Mouse (Mus musculus) heart, embryonic 14.5 days (tissue): Measurements from ENCODE around the gene Gas6. TPM values are rescaled to one million over a fixed set of nuclear protein-coding genes. Genes with fewer than 3 reads are reported as not detected.

Experiments
- ATAC-seq: fragments of 200-750 bp; cut with Nextera tagmentation; 2 replicates; pipeline ENCODE4 v1.8.0; 2017; ENCODE audit warnings: low read depth, moderate TSS enrichment; ENCODE audit not compliant: insufficient number of reproducible peaks, insufficient read depth, low FRiP score
- H3K27ac ChIP-seq, 2 experiments: fragments of 200-500 bp in 1 of 2; fragments of 300-500 bp in 1 of 2; sonication (generic) in 1 of 2; replicated peaks in 1 of 2; 2 replicates each; pipeline ENCODE4 v1.5.1; 2012 to 2014; ENCODE audit warnings: low read depth in 2 of 2, low read length in 2 of 2, control low read depth in 1 of 2, mild to moderate bottlenecking in 1 of 2, mixed read lengths in 1 of 2; ENCODE audit not compliant: control insufficient read depth in 1 of 2, insufficient read depth in 1 of 2
- H3K27me3 ChIP-seq: fragments of 300-500 bp; sonication (generic); 2 replicates; pipeline ENCODE4 v1.6.1; 2014; ENCODE audit warnings: mild to moderate bottlenecking, low read length, control low read depth; ENCODE audit not compliant: control insufficient read depth, insufficient read depth
- H3K36me3 ChIP-seq: fragments of 300-500 bp; sonication (generic); 2 replicates; pipeline ENCODE4 v1.6.1; 2014; ENCODE audit warnings: mild to moderate bottlenecking, control low read depth, low read length, mixed read lengths; ENCODE audit not compliant: control insufficient read depth, insufficient read depth
- H3K4me1 ChIP-seq, 2 experiments: fragments of 200-500 bp in 1 of 2; fragments of 300-500 bp in 1 of 2; sonication (generic) in 1 of 2; 2 replicates each; pipeline ENCODE4 v1.6.1; 2012 to 2014; ENCODE audit warnings: low read length in 2 of 2, control low read depth in 1 of 2, mixed read lengths in 1 of 2; ENCODE audit not compliant: control insufficient read depth in 2 of 2, insufficient read depth in 2 of 2
- H3K4me2 ChIP-seq: fragments of 300-500 bp; sonication (generic); 2 replicates; pipeline ENCODE4 v1.6.1; 2014; ENCODE audit warnings: mild to moderate bottlenecking, low read length
- H3K4me3 ChIP-seq, 2 experiments: fragments of 200-500 bp in 1 of 2; fragments of 300-500 bp in 1 of 2; sonication (generic) in 1 of 2; 2 replicates each; pipeline ENCODE4 v1.5.1; 2012 to 2014; ENCODE audit warnings: low read length in 2 of 2, mild to moderate bottlenecking in 2 of 2, control low read depth in 1 of 2, low read depth in 1 of 2, moderate library complexity in 1 of 2; ENCODE audit not compliant: control insufficient read depth in 1 of 2, insufficient read depth in 1 of 2
- H3K9ac ChIP-seq: fragments of 300-500 bp; sonication (generic); 2 replicates; pipeline ENCODE4 v1.6.1; 2014; ENCODE audit warnings: mild to moderate bottlenecking, low read length
- H3K9me3 ChIP-seq: fragments of 300-500 bp; sonication (generic); 2 replicates; pipeline ENCODE4 v1.6.1; 2016; ENCODE audit warnings: low read length, control low read depth; ENCODE audit not compliant: control insufficient read depth
- WGBS: fragments of 180-500 bp; shearing (Covaris S2); extraction: QIAGEN DNeasy Blood & Tissue Kit; methylation state at CpG from one replicate; pipeline ENCODE4 v1.1.7; 2014; 5-methylcytosine and 5-hydroxymethylcytosine counted together
- polyA plus RNA-seq: library from polyadenylated mRNA; unstranded; fragments of >200 nt; fragmentation: Nextera tagmentation; extraction: Ambion mirVana; gene quantifications from 2 replicates; pipeline ENCODE4 v1.2.1, GENCODE M21; 2014

Gene Gas6
- polyA plus RNA-seq, 1 experiment from 2014 or later, result 123 TPM

DNA sequence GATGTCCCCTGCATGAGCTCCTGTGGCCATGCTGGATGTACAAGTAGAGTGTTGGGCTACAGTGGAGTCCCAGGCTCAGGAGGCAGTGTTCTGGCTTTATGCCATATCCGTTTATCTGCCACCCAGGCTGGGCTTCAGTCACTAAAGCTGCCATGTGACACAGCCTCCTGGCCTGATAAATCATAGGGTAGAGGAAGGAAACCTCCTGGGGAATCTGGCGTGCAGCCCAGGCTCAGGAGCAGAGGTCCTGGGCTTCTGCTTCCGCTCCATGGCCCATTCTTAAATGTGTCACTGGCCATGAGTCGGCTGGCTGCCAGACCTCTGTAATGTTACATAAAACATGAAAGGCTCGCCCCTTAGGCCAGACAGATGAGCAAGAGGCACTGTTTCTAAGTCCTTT lies 36.7 kb upstream of the Gas6 start:
- peaks cover 3% of the 10 kb centered on the region; the same call in 1 of the 2 replicates for H3K27me3 ChIP-seq
- WGBS, result 6% methylated on average over 5 of the region's 5 CpGs
- no peaks in the 10 kb centered on the region for H3K36me3 ChIP-seq
- peak overlapping the region; percentile 63 to 73 for H3K27ac ChIP-seq
- peak; percentile 76 for ATAC-seq
- H3K9ac ChIP-seq, result no peak overlapping the region
- H3K9me3 ChIP-seq, result peaks cover 4% of the 10 kb centered on the region; the same call in 1 of the 2 replicates
- H3K4me2 ChIP-seq, result peak overlapping the region; percentile 38; the same call in 1 of the 2 replicates
- H3K4me3 ChIP-seq, result no peak overlapping the region
- H3K4me1 ChIP-seq, result peaks cover 39 to 41% of the 10 kb centered on the region in 2 experiments

GRCm38 (mm10) chr8:13530401-13530800 lies 36.1 kb upstream of the Gas6 start:
- Histone ChIP-seq H3K9ac (no peak overlapping the region), H3K36me3 (no peaks in the 10 kb centered on the region), H3K27ac (peak overlapping the region; percentile 20 to 73), H3K4me2 (peak overlapping the region; percentile 38; the same call in 1 of the 2 replicates), H3K4me3 (no peak overlapping the region), H3K4me1 (peaks cover 39 to 41% of the 10 kb centered on the region in 2 experiments), H3K9me3 (peaks cover 4% of the 10 kb centered on the region; the same call in 1 of the 2 replicates), H3K27me3 (peaks cover 3% of the 10 kb centered on the region; the same call in 1 of the 2 replicates)
- 80% methylated on average over 3 of the region's 3 CpGs for WGBS
- 0 out of 2 replicates have a peak, but pooled peaks have one; percentile 13 for ATAC-seq

GRCm38 (mm10) chr8:13529891-13530316 lies 35.6 kb upstream of the Gas6 start:
- peak; percentile 63 for ATAC-seq
- Histone ChIP-seq H3K9ac (no peak overlapping the region), H3K36me3 (no peaks in the 10 kb centered on the region), H3K9me3 (peaks cover 4% of the 10 kb centered on the region; the same call in 1 of the 2 replicates), H3K27ac (peak overlapping the region; percentile 20 to 73), H3K4me1 (peaks cover 39 to 41% of the 10 kb centered on the region in 2 experiments), H3K27me3 (peaks cover 3% of the 10 kb centered on the region; the same call in 1 of the 2 replicates), H3K4me3 (no peak overlapping the region), H3K4me2 (0 out of 2 replicates have a peak overlapping the region, but pooled peaks have one; percentile 11)
- 14% methylated on average over 7 of the region's 7 CpGs for WGBS

DNA sequence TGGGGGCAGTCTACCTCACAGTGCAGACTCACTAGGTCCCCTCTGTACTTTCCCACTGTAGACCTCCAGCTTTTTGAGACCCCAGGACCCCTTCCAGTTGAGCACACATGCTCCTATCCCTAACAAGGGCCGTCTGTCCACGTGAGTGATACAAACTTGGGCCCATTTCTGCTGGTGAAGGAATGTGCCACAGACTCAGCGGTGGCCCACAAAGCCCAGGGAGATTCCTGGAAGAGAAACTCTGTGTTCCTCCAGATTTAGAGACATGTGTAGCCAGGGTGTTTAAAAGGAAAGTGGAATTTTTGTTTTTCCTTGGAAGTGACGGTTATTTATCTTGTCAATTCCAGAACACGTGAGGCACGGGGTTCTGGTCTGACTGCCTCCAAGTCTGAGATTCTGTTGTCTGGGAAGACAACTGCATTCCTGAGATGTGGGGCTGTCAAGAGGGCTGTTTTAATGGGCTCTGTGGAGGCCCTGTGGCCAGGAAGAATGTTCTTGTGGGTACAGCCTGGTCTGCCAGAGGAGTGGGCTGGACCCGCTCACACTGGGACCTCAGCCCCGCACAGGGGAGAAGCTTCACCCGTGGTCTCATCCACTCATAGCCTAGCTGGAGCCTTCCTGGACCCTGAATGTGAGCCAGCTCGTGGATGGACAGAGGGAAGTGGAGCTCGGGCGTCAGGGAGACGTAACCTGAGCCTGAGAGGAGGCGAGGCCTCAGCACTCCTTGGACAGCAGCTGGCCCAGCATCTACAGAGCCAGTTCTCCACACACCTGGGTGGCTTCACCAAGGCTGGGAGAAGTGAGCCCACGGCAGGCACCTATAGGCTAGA lies 34.9 kb upstream of the Gas6 start:
- 51% methylated on average over 15 of the region's 15 CpGs for WGBS
- ATAC-seq, result no peak

DNA sequence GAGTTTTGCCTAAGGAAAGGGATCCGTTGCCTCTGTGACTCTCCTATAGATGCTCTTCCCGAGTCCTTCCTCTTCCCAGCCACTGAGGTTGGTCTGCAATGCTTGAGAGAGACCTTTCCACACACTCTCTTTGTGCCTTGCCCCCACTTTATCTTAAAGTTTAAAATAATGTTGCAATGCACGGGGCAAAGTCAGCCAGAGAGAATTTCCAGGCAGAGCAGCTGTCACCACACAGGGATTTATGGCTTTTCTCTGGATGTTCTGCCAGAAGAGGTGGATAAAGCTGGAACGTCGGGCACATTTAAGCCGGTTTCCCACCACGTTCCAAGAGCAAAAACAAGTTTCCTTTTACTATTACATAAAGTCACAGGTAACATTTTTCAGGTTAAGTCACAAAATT lies 27.1 kb upstream of the Gas6 start:
- H3K27me3 ChIP-seq, result no peaks in the 10 kb centered on the region
- H3K9me3 ChIP-seq, result no peaks in the 10 kb centered on the region
- 0 out of 2 replicates have a peak overlapping the region, but pooled peaks have one; percentile 6 for H3K4me2 ChIP-seq
- no peak for ATAC-seq
- H3K27ac ChIP-seq, result no peak overlapping the region
- H3K36me3 ChIP-seq, result no peaks in the 10 kb centered on the region
- no peak overlapping the region for H3K9ac ChIP-seq
- H3K4me1 ChIP-seq, result peaks cover 34 to 58% of the 10 kb centered on the region in 2 experiments
- H3K4me3 ChIP-seq, result no peak overlapping the region
- WGBS, result 27% methylated on average over 7 of the region's 7 CpGs

More for the DNA sequence above, 34.9 kb upstream of the Gas6 start:
- Histone ChIP-seq H3K36me3 (no peaks in the 10 kb centered on the region), H3K27me3 (peaks cover 1% of the 10 kb centered on the region; the same call in 1 of the 2 replicates), H3K9ac (no peak overlapping the region), H3K4me1 (peaks cover 41 to 42% of the 10 kb centered on the region in 2 experiments), H3K27ac (peak overlapping the region; percentile 20 to 73), H3K4me2 (no peak overlapping the region), H3K9me3 (peaks cover 4% of the 10 kb centered on the region; the same call in 1 of the 2 replicates), H3K4me3 (no peak overlapping the region)

DNA sequence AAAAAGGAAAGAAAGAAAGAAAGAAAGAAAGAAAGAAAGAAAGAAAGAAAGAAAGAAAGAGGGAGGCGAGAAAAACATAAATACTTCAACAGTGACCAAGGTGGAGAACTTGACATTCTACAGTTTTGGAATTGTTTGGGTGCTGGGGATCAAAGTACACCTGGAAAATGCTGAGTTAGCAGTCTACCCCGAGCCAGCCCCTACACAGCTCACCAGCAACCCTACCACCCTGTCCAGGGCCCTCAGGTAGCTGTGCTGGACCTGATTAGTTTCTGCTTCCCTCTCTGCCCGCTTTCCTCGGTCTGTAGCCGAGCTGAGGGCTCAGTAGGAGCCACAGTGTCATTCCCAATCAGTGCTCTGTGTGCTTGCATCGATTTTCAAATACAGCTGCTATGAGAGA lies 26.1 kb upstream of the Gas6 start:
- Histone ChIP-seq H3K9me3 (no peaks in the 10 kb centered on the region), H3K4me2 (no peak overlapping the region), H3K27me3 (no peaks in the 10 kb centered on the region), H3K36me3 (no peaks in the 10 kb centered on the region), H3K9ac (no peak overlapping the region), H3K4me3 (no peak overlapping the region), H3K4me1 (peaks cover 41 to 68% of the 10 kb centered on the region in 2 experiments), H3K27ac (no peak overlapping the region)
- no peak for ATAC-seq
- WGBS, result 67% methylated on average over 6 of the region's 6 CpGs

DNA sequence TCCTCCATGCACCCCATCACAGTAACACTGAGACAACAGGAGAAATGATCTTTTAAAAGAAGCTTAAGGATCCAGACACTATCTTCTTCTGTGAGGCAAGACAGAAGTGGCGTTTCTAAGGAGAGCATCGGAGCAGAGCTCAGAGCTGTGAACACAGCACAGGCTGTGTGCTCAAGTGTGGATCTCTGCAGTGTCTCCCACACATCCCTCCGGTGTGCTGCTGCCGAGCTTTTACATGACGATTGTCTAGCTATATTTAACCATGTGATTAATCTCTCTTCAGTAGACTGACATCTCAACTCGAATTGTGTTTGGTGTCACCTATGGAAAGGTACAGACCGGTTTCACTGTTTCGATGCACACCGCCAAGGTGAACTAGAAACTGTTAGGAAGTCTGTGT lies 25.2 kb upstream of the Gas6 start:
- no peak overlapping the region for H3K27ac ChIP-seq
- no peak overlapping the region for H3K4me2 ChIP-seq
- H3K27me3 ChIP-seq, result no peaks in the 10 kb centered on the region
- WGBS, result 37% methylated on average over 9 of the region's 9 CpGs
- no peak overlapping the region for H3K4me3 ChIP-seq
- no peak overlapping the region for H3K9ac ChIP-seq
- peaks cover 40 to 70% of the 10 kb centered on the region in 2 experiments for H3K4me1 ChIP-seq
- no peaks in the 10 kb centered on the region for H3K9me3 ChIP-seq
- H3K36me3 ChIP-seq, result no peaks in the 10 kb centered on the region
- no peak for ATAC-seq
